Mouse (Mus musculus): ENCODE measurements at regions not wholly inside any gene's neighbourhood (a gene's known extent, or its start where the extent isn't known, plus 50 kb on each side); places are given as distances from the start of the nearest gene placed in this dataset.

DNA sequence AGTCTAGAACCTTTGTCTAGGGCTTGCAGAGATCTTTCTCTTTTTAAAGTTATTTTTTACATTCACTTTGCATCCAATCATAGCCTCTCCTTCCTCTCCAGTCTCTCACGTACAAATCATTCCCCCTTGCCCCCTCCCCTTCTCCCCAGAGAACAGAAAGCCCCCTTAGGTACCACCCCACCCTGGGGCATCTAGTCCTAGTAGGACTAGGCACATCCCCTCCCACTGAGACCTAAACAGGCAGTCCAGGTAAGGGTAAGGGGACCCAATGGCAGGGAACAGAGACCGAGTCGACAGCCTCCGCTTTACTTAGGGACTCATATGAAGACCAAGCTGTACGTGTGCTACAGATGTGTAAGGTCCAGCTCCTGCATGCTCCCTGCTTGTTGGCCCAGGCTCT, 59.3 kb upstream of the D16Ertd472e start:
- no peak for DNase-seq (ENCODE audit: low spot score in 2 of 2)

GRCm38 (mm10) chr16:78635257-78635656, 58.7 kb upstream of the D16Ertd472e start:
- DNase-seq (ENCODE audit: low spot score in 2 of 2): peak in 1 of 2 experiments; percentile 22

DNA sequence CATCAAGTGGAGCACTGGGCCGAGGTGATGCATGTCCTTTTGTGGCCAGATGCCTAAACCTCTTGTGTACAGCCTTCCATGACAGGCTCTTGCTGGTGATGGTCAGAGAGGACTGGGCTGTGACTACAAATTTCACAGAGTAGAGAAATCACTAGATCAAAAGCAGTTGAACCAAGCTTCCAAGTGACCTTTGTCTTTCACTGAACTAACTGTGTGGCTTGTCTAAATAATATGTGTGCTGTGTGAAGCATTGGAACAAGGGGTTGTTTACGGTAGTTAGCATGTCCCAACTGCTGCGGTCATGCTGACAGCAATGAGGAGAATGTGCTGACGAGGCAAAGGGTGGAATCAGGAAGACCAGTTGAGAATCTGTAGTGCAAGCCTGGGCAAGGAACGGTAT, 55.3 kb upstream of the D16Ertd472e start:
- DNase-seq (ENCODE audit: low spot score in 2 of 2): no peak

DNA sequence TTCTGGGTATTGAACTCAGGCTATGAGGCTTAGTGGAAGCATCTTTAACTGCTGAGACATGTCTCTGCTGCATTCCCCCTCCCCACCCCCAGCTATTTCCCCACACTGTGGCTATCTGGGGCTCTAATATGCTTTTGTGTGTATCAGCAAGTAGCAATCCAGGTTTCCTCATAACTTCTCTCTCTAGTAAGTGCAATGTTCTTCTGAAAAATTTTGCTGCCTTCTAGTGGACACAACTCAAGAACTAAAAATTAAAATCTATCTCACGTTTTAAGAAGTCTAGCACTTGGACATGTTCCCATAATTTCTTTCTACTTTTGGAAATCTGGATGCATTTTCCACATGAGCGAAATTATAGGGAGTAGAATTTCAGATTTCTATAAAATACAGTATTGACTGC, 50.3 kb upstream of the D16Ertd472e start:
- DNase-seq (ENCODE audit: low spot score in 2 of 2): no peak
